Mouse (Mus musculus) thymus, adult 2 months (tissue): ENCODE data around the gene Pi4ka.

Experiments
- CTCF ChIP-seq: fragments of 200-500 bp; IDR thresholded peaks from 2 replicates; pipeline ENCODE4 v1.5.1; 2012; ENCODE audit warnings: mild to moderate bottlenecking, control low read depth, low read length, moderate library complexity, borderline replicate concordance; ENCODE audit not compliant: control insufficient read depth, poor library complexity, insufficient read depth; ENCODE audit errors: extremely low read depth
- POLR2A ChIP-seq: fragments of 200-500 bp; IDR thresholded peaks from 2 replicates; pipeline ENCODE4 v1.6.1; 2012; ENCODE audit warnings: mild to moderate bottlenecking, low read length, control low read depth, moderate library complexity; ENCODE audit not compliant: control insufficient read depth, poor library complexity, insufficient read depth; ENCODE audit errors: extremely low read depth

DNA sequence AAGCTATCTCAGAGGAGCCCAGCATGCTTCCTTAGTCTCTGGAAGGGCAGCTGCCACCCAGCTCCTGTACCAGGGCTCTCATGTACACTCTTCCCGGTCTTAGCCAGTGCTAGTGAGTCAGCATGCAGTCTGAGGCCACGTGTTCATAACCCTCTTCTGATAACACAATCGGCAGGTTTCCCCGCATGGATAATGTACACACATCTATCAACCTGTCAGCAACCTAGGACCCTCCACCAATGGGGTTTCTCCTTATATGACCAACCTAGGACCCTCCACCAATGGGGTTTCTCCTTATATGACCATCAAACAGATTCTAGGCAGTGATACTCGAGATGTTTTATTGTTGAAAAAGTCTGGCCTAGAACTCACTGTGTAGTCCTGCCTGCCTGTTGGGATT is 138.2 kb downstream of the Pi4ka start:
- TF ChIP-seq CTCF (no peak), POLR2A (no peak)
